Mouse (Mus musculus) left cerebral cortex, adult 8-10 months (tissue): ENCODE data around the gene Mrpl50. TPM values are rescaled to one million over a fixed set of nuclear protein-coding genes. Genes with fewer than 3 reads are reported as not detected.
"Not testable (repeated sequence)": the region's sequence is repeated elsewhere in the genome, so short reads cannot be mapped to it uniquely, and the experiment has no call there.

Source experiments
- DNase-seq, 2 experiments: peaks; one replicate each; pipeline ENCODE4 v3.0.0; 2022; ENCODE audit warnings: low spot score in 2 of 2
- total RNA-seq, 4 experiments: library from RNA; stranded (reverse); gene quantifications; 2 replicates each; pipeline ENCODE4 v1.2.4; 2022

Mrpl50 gene
- total RNA-seq, 4 experiments from 2014 or later = 27.8 to 33.3 (median 29.2) TPM

- not testable (repeated sequence) for DNase-seq
Measured at GRCm38 (mm10) chr4:49510236-49510835, 10.6 kb downstream of the Mrpl50 start.

- DNase-seq = no peak
Measured at GRCm38 (mm10) chr4:49509183-49509582, 11.7 kb downstream of the Mrpl50 start.

- DNase-seq = no peak
Measured at GRCm38 (mm10) chr4:49506386-49506785, 14.5 kb downstream of the Mrpl50 start, which contains the start of gene Baat. Baat (minus strand) TSS chr4:49506557.

GRCm38 (mm10) chr4:49503563-49503962 is 17.3 kb downstream of the Mrpl50 start:
- DNase-seq = no peak

GRCm38 (mm10) chr4:49485934-49486650 is 34.8 kb downstream of the Mrpl50 start:
- DNase-seq = not testable (repeated sequence)

GRCm38 (mm10) chr4:49485442-49485841 is 35.5 kb downstream of the Mrpl50 start:
- no peak for DNase-seq

- DNase-seq = no peak
Measured at GRCm38 (mm10) chr4:49480896-49481295, 40.0 kb downstream of the Mrpl50 start.

- no peak for DNase-seq
Measured at GRCm38 (mm10) chr4:49480104-49480760, 40.7 kb downstream of the Mrpl50 start.

- DNase-seq = not testable (repeated sequence)
Measured at GRCm38 (mm10) chr4:49479035-49479434, 41.9 kb downstream of the Mrpl50 start.

GRCm38 (mm10) chr4:49478118-49478877 is 42.6 kb downstream of the Mrpl50 start:
- no peak for DNase-seq

- no peak for DNase-seq
Measured at GRCm38 (mm10) chr4:49474583-49474982, 46.3 kb downstream of the Mrpl50 start.

- no peak for DNase-seq
Measured at GRCm38 (mm10) chr4:49473435-49474100, 47.3 kb downstream of the Mrpl50 start, which contains the start of gene Acnat1. Acnat1 (minus strand) TSS chr4:49473912.

- DNase-seq = no peak
Measured at GRCm38 (mm10) chr4:49469435-49470151, 51.3 kb downstream of the Mrpl50 start.

GRCm38 (mm10) chr4:49467360-49467759 is 53.5 kb downstream of the Mrpl50 start:
- no peak for DNase-seq

Other genes starting within 250 kb of the Mrpl50 start
- gene Acnat2, start 112.9 kb downstream of the Mrpl50 start, total RNA-seq = not detected
- not detected for gene Acnat1, start 47.2 kb downstream of the Mrpl50 start, total RNA-seq
- gene Baat, start 14.5 kb downstream of the Mrpl50 start, total RNA-seq = under 1 TPM in 3 of 4 experiments, not detected in 1; 0.19 to 0.27 (median 0.24) TPM
- gene Zfp189, start 83 bp upstream of the Mrpl50 start, total RNA-seq = 10 to 100 TPM; 11.0 to 13.2 (median 11.6) TPM
- gene Aldob, start 28.5 kb upstream of the Mrpl50 start, total RNA-seq = 1 to 10 TPM; 1.9 to 3.6 (median 2.5) TPM
- gene Tmem246, start 76.8 kb upstream of the Mrpl50 start, total RNA-seq = 10 to 100 TPM; 70.3 to 77.8 (median 74.8) TPM
- 10 to 100 TPM; 63.9 to 70.8 (median 66.1) TPM for gene Rnf20, start 110.9 kb upstream of the Mrpl50 start, total RNA-seq
- under 1 TPM; 0.34 to 0.94 (median 0.59) TPM for gene Ppp3r2, start 160.9 kb upstream of the Mrpl50 start, total RNA-seq